ENCODE assay signal across 11 mouse cellular contexts in genomic region chr6:137759681-137760080, GRCm38 (mm10). TPM values are rescaled to one million over a fixed set of nuclear protein-coding genes. Genes with fewer than 3 reads are reported as not detected.
A peak's percentile ranks its signal among the peaks of the same experiment; 100 is the strongest.
DNase-seq lines count a peak whose midpoint lies in the region; ATAC-seq lines count a peak whose summit lies in the region.
"Had no signal": no experiment of that assay in that cellular context is flagged by ENCODE, and none has a peak within 500 bp of the region (broad histone marks: within the 10 kb centered on the region; RNA-seq: fewer than 3 reads in every experiment).

No protein-coding gene starts in this region.

- no peaks in the 10 kb centered on the region for H3K36me3 ChIP-seq in hindbrain, embryonic 10.5 days
- H3K36me3 ChIP-seq in hindbrain, embryonic 16.5 days (ENCODE audit: control insufficient read depth, insufficient read depth, low read length) = no peaks in the 10 kb centered on the region
- no peaks in the 10 kb centered on the region for H3K36me3 ChIP-seq in embryonic facial prominence, embryonic 10.5 days (replicated peaks)
- no peaks in the 10 kb centered on the region for H3K36me3 ChIP-seq in midbrain, embryonic 11.5 days (ENCODE audit: control insufficient read depth, insufficient read depth, low read length)
- H3K36me3 ChIP-seq: embryonic facial prominence, embryonic 12.5 days; limb, embryonic 15.5 days had no signal

- no peaks in the 10 kb centered on the region for H3K27me3 ChIP-seq in hindbrain, embryonic 10.5 days (ENCODE audit: insufficient read depth, poor library complexity, severe bottlenecking)
- H3K27me3 ChIP-seq in hindbrain, embryonic 16.5 days (replicated peaks; ENCODE audit: control insufficient read depth, insufficient read depth, low read length) = no peaks in the 10 kb centered on the region
- no peaks in the 10 kb centered on the region for H3K27me3 ChIP-seq in embryonic facial prominence, embryonic 10.5 days (replicated peaks; ENCODE audit: low read depth, poor library complexity, severe bottlenecking)
- H3K27me3 ChIP-seq in midbrain, embryonic 11.5 days (ENCODE audit: control insufficient read depth, insufficient read depth, low read length) = no peaks in the 10 kb centered on the region
- H3K27me3 ChIP-seq: embryonic facial prominence, embryonic 12.5 days; limb, embryonic 15.5 days had no signal

- WGBS in hindbrain, embryonic 10.5 days = 50% methylated on average over 8 of the region's 8 CpGs
- WGBS in hindbrain, embryonic 16.5 days = 50% methylated on average over 8 of the region's 8 CpGs
- WGBS in embryonic facial prominence, embryonic 10.5 days = 37% methylated on average over 8 of the region's 8 CpGs
- 43% methylated on average over 8 of the region's 8 CpGs for WGBS in midbrain, embryonic 11.5 days

- DNase-seq in hindbrain, embryonic 10.5 days (ENCODE audit: low spot score) = peak; percentile 35
- peak; percentile 39 for DNase-seq in brain, adult 2 months (ENCODE audit: low read depth, low spot score)
- peak; percentile 32 for DNase-seq in embryonic facial prominence, embryonic 10.5 days (ENCODE audit: low spot score)
- DNase-seq in midbrain, embryonic 11.5 days (ENCODE audit: low spot score, missing footprints) = peak; percentile 85
- DNase-seq in spleen, adult 12 weeks (ENCODE audit: low spot score) = no peak
- no peak for DNase-seq in cerebellum, adult 11 months
- DNase-seq: heart, postnatal 4 days; thymus, adult 18-20 months had no signal

- H3K4me2 ChIP-seq in hindbrain, embryonic 16.5 days (ENCODE audit: low read length) = no peak overlapping the region
- no peak overlapping the region for H3K4me2 ChIP-seq in midbrain, embryonic 11.5 days
- H3K4me2 ChIP-seq: embryonic facial prominence, embryonic 12.5 days; limb, embryonic 15.5 days had no signal

- H3K4me1 ChIP-seq in hindbrain, embryonic 10.5 days (replicated peaks) = peaks cover 29% of the 10 kb centered on the region
- H3K4me1 ChIP-seq in hindbrain, embryonic 16.5 days (ENCODE audit: control insufficient read depth, insufficient read depth, low read depth, low read length) = no peaks in the 10 kb centered on the region
- H3K4me1 ChIP-seq in embryonic facial prominence, embryonic 10.5 days = peaks cover 31% of the 10 kb centered on the region
- peaks cover 8% of the 10 kb centered on the region for H3K4me1 ChIP-seq in midbrain, embryonic 11.5 days (ENCODE audit: control insufficient read depth, insufficient read depth, low read length)

- H3K9ac ChIP-seq in hindbrain, embryonic 16.5 days (ENCODE audit: low read depth, low read length) = no peak overlapping the region
- no peak overlapping the region for H3K9ac ChIP-seq in midbrain, embryonic 11.5 days (ENCODE audit: low read length)
- H3K9ac ChIP-seq: embryonic facial prominence, embryonic 12.5 days; limb, embryonic 15.5 days had no signal

- H3K4me3 ChIP-seq in hindbrain, embryonic 10.5 days = no peak overlapping the region
- H3K4me3 ChIP-seq in hindbrain, embryonic 16.5 days (ENCODE audit: low read length) = no peak overlapping the region
- H3K4me3 ChIP-seq in embryonic facial prominence, embryonic 10.5 days = no peak overlapping the region
- no peak overlapping the region for H3K4me3 ChIP-seq in midbrain, embryonic 11.5 days (ENCODE audit: low read depth, low read length)
- H3K4me3 ChIP-seq: embryonic facial prominence, embryonic 12.5 days; limb, embryonic 15.5 days had no signal

- peak overlapping the region; percentile 69 for H3K27ac ChIP-seq in hindbrain, embryonic 10.5 days
- no peak overlapping the region for H3K27ac ChIP-seq in hindbrain, embryonic 16.5 days (ENCODE audit: low read depth, low read length)
- peak overlapping the region; percentile 48 for H3K27ac ChIP-seq in embryonic facial prominence, embryonic 10.5 days (replicated peaks)
- H3K27ac ChIP-seq in midbrain, embryonic 11.5 days (ENCODE audit: low read depth, low read length) = no peak overlapping the region
- H3K27ac ChIP-seq: embryonic facial prominence, embryonic 12.5 days; limb, embryonic 15.5 days had no signal

- no peak for ATAC-seq in hindbrain, embryonic 16.5 days
- peak; percentile 54 for ATAC-seq in midbrain, embryonic 11.5 days (ENCODE audit: low FRiP score)

- H3K9me3 ChIP-seq in hindbrain, embryonic 10.5 days = no peaks in the 10 kb centered on the region
- no peaks in the 10 kb centered on the region for H3K9me3 ChIP-seq in hindbrain, embryonic 16.5 days (ENCODE audit: control insufficient read depth, low read length)
- no peaks in the 10 kb centered on the region for H3K9me3 ChIP-seq in embryonic facial prominence, embryonic 10.5 days
- H3K9me3 ChIP-seq in midbrain, embryonic 11.5 days (ENCODE audit: control insufficient read depth, low read length) = no peaks in the 10 kb centered on the region
- H3K9me3 ChIP-seq: embryonic facial prominence, embryonic 12.5 days; limb, embryonic 15.5 days had no signal

RNA-seq across cellular contexts. Expression of gene Dera, which starts 5.3 kb away (rescaled TPM):
- 67.0 and 72.0 TPM in 2 replicates for polyA plus RNA-seq in hindbrain, embryonic 10.5 days (2016; fragmentation: Nextera tagmentation; extraction: Ambion mirVana)
- polyA plus RNA-seq in hindbrain, embryonic 16.5 days (2015; fragmentation: Nextera tagmentation; extraction: Ambion mirVana) = 13.7 and 14.3 TPM in 2 replicates
- polyA plus RNA-seq in embryonic facial prominence, embryonic 10.5 days (2016; fragmentation: Nextera tagmentation; extraction: Ambion mirVana) = 72.3 and 80.2 TPM in 2 replicates
- 59.9 and 64.0 TPM in 2 replicates for polyA plus RNA-seq in midbrain, embryonic 11.5 days (2014; fragmentation: Nextera tagmentation; extraction: Ambion mirVana)

RNA-seq across cellular contexts. Expression of gene Strap, which starts 24.8 kb away (rescaled TPM):
- 176 and 215 TPM in 2 replicates for polyA plus RNA-seq in hindbrain, embryonic 10.5 days (2016; fragmentation: Nextera tagmentation; extraction: Ambion mirVana)
- 154 and 159 TPM in 2 replicates for polyA plus RNA-seq in hindbrain, embryonic 16.5 days (2015; fragmentation: Nextera tagmentation; extraction: Ambion mirVana)
- polyA plus RNA-seq in embryonic facial prominence, embryonic 10.5 days (2016; fragmentation: Nextera tagmentation; extraction: Ambion mirVana) = 221 and 223 TPM in 2 replicates
- polyA plus RNA-seq in midbrain, embryonic 11.5 days (2014; fragmentation: Nextera tagmentation; extraction: Ambion mirVana) = 259 and 280 TPM in 2 replicates

Comparison
In these comparisons a context has a peak if more than half of its experiments do, and no peak if none do; other contexts are left out.
1. H3K27ac ChIP-seq: peak in hindbrain, embryonic 10.5 days (single experiment) and embryonic facial prominence, embryonic 10.5 days (single experiment); none in hindbrain, embryonic 16.5 days (single experiment) and midbrain, embryonic 11.5 days (single experiment).
2. DNase-seq: peak in hindbrain, embryonic 10.5 days (single experiment), brain, adult 2 months (single experiment), embryonic facial prominence, embryonic 10.5 days (single experiment) and midbrain, embryonic 11.5 days (single experiment); none in spleen, adult 12 weeks (single experiment) and cerebellum, adult 11 months (single experiment).